Mouse (Mus musculus) urinary bladder, postnatal 14 days (tissue): Measurements from ENCODE around the gene Magea6.
"Not testable (repeated sequence)": the region's sequence is repeated elsewhere in the genome, so short reads cannot be mapped to it uniquely, and the experiment has no call there.

Experiments
- DNase-seq: peaks from one replicate; pipeline ENCODE4 v3.0.0; 2021; ENCODE audit warnings: low spot score

Gene Magea6

DNA sequence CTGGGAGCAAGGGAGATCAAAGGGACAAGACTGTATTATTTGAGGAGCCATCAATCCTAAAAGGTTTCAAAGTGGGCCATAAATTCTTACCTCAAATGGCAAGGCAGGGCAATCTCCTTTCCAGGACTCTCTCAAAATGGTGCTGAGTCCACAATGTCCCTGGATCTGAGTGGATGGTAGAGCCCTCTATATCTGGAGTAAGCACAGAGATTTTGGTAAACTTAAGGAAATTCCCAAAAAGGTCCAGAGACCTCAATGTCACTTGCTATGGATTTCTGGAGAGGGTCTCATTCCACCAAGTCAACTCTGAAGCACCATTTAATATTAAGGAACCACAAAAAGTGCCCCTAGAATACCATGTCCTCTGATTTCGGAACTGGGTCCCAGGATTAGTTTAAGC, at the start of gene Magea6:
TSS of gene Magea6 (minus strand) at position 101 of the 400 bp plus-strand sequence.
- DNase-seq: not testable (repeated sequence)

DNA sequence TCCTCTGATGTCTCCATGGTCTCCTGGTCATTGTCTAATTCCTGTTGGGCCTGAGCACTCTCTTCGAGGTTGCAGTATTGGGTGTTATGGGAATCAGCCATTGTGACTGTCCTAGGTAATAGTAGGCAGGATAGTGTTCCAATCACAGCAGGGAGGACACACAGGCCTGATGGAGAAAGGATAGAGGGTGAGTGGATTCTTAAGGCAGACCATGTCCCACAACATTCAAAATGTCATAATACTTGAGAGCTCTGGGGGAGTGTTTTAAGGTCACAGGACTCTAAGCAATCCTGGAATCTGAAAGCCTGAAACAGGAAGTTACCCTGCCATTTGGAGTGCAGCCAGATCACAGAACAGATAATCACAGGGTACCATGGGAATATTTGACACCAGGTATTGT, 13.6 kb upstream of the Magea6 start, which contains the start of gene Magea3:
TSS of gene Magea3 (minus strand) at position 101 of the 400 bp plus-strand sequence.
- DNase-seq: not testable (repeated sequence)

DNA sequence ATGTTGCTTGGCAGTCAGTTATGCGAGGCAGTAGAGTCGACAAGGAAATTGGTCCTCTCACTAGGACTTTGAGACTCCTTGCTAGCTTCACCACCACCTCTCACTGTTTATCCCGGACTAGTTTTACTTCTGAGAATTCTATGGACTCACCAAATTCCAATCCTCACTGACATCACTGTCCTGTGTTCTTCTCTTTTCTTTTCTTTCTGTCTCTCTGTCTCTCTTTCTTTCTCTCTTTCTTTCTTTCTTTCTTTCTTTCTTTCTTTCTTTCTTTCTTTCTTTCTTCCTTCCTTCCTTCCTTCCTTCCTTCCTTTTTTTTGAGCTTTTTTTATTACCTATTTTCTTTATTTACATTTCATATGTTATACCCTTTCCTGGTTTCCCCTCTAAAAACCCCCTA, 45.6 kb downstream of the Magea6 start, which contains the start of gene Cldn34b1:
TSS of gene Cldn34b1 (minus strand) at position 101 of the 400 bp plus-strand sequence.
- not testable (repeated sequence) for DNase-seq
